Comparison of ENCODE assay signal across 8 mouse cellular contexts in genomic region chr4:83051634-83052577, GRCm38 (mm10). TPM values are rescaled to one million over a fixed set of nuclear protein-coding genes. Genes with fewer than 3 reads are reported as not detected.
DNase-seq lines count a peak whose midpoint lies in the region; ATAC-seq and TF ChIP-seq lines count a peak whose summit lies in the region.

Gene Frem1, minus strand, starts transcription at chr4:83052339.

- WGBS in hindbrain, embryonic 13.5 days = 2% methylated on average over 24 of the region's 24 CpGs
- WGBS in limb, embryonic 12.5 days = under 1% methylated on average over 23 of the region's 24 CpGs
- WGBS in midbrain, embryonic 14.5 days = 3% methylated on average over 24 of the region's 24 CpGs

- H3K4me3 ChIP-seq in left cerebral cortex, adult 2 months = peak within 1 kb of the TSS; percentile 9; the same call in 1 of the 2 replicates
- peak within 1 kb of the TSS; percentile 55 for H3K4me3 ChIP-seq in gastrocnemius, adult 2 months
- H3K4me3 ChIP-seq in hindbrain, embryonic 13.5 days = peak within 1 kb of the TSS; percentile 34
- peak within 1 kb of the TSS; percentile 43 for H3K4me3 ChIP-seq in limb, embryonic 12.5 days (replicated peaks)
- peak within 1 kb of the TSS; percentile 25 for H3K4me3 ChIP-seq in midbrain, embryonic 14.5 days (replicated peaks; ENCODE audit: low read depth, low read length)

- H3K27me3 ChIP-seq in hindbrain, embryonic 13.5 days = peaks cover 20% of the 10 kb centered on the region
- H3K27me3 ChIP-seq in limb, embryonic 12.5 days = no peaks in the 10 kb centered on the region
- no peaks in the 10 kb centered on the region for H3K27me3 ChIP-seq in midbrain, embryonic 14.5 days (ENCODE audit: control insufficient read depth, insufficient read depth, low read length)

- H3K4me2 ChIP-seq in hindbrain, embryonic 13.5 days = peak within 1 kb of the TSS; percentile 52
- peak within 1 kb of the TSS; percentile 62 for H3K4me2 ChIP-seq in limb, embryonic 12.5 days
- H3K4me2 ChIP-seq in midbrain, embryonic 14.5 days (ENCODE audit: low read length) = peak within 1 kb of the TSS; percentile 59

- H3K4me1 ChIP-seq in hindbrain, embryonic 13.5 days (replicated peaks) = peaks cover 31% of the 10 kb centered on the region
- H3K4me1 ChIP-seq in limb, embryonic 12.5 days (replicated peaks) = peaks cover 55% of the 10 kb centered on the region
- H3K4me1 ChIP-seq in midbrain, embryonic 14.5 days (ENCODE audit: control insufficient read depth, insufficient read depth, low read length) = peaks cover 18% of the 10 kb centered on the region

- ATAC-seq in hindbrain, embryonic 13.5 days (ENCODE audit: low FRiP score) = peak; percentile 69
- peak; percentile 65; the same call in 1 of the 2 replicates for ATAC-seq in limb, embryonic 12.5 days (ENCODE audit: insufficient number of reproducible peaks, insufficient read depth, low FRiP score, low TSS enrichment, low read depth)
- ATAC-seq in midbrain, embryonic 14.5 days (ENCODE audit: low FRiP score, low TSS enrichment) = peak; percentile 64; the same call in 1 of the 2 replicates

- TF ChIP-seq CTCF in left cerebral cortex, adult 2 months (IDR thresholded peaks at IDR 0.05) = no peak
- no peak for TF ChIP-seq CTCF in gastrocnemius, adult 2 months (IDR thresholded peaks at IDR 0.05)

- peak within 1 kb of the TSS; percentile 63 for H3K9ac ChIP-seq in hindbrain, embryonic 13.5 days
- H3K9ac ChIP-seq in limb, embryonic 12.5 days (replicated peaks) = peak within 1 kb of the TSS; percentile 52
- H3K9ac ChIP-seq in midbrain, embryonic 14.5 days (replicated peaks; ENCODE audit: low read length) = 0 out of 2 replicates have a peak within 1 kb of the TSS, but pooled peaks have one; percentile 34

- H3K9me3 ChIP-seq in hindbrain, embryonic 13.5 days = no peaks in the 10 kb centered on the region
- H3K9me3 ChIP-seq in limb, embryonic 12.5 days = no peaks in the 10 kb centered on the region
- no peaks in the 10 kb centered on the region for H3K9me3 ChIP-seq in midbrain, embryonic 14.5 days (ENCODE audit: control insufficient read depth, low read length)

- intact Hi-C loops in left cerebral cortex, adult 2 months (cut with DNase I) = no loop called here
- intact Hi-C loops in gastrocnemius, adult 2 months (cut with DNase I) = no loop called here

- no peaks in the 10 kb centered on the region for H3K36me3 ChIP-seq in hindbrain, embryonic 13.5 days
- no peaks in the 10 kb centered on the region for H3K36me3 ChIP-seq in limb, embryonic 12.5 days
- no peaks in the 10 kb centered on the region for H3K36me3 ChIP-seq in midbrain, embryonic 14.5 days (ENCODE audit: control insufficient read depth, insufficient read depth, low read length)

- H3K27ac ChIP-seq in left cerebral cortex, adult 2 months = no peak within 1 kb of the TSS
- 0 out of 2 replicates have a peak within 1 kb of the TSS, but pooled peaks have one; percentile 24 for H3K27ac ChIP-seq in gastrocnemius, adult 2 months
- H3K27ac ChIP-seq in hindbrain, embryonic 13.5 days = peak within 1 kb of the TSS; percentile 23; the same call in 1 of the 2 replicates
- peak within 1 kb of the TSS; percentile 88 for H3K27ac ChIP-seq in limb, embryonic 12.5 days
- H3K27ac ChIP-seq in midbrain, embryonic 14.5 days (replicated peaks; ENCODE audit: low read depth, low read length) = no peak within 1 kb of the TSS

- peak in 1 of 2 experiments; percentile 12 for DNase-seq in left cerebral cortex, adult 2 months (ENCODE audit: extremely low spot score in 1 of 2, low spot score in 2 of 2)
- no peak for DNase-seq in left cerebral cortex, adult 11 months (ENCODE audit: low spot score)
- DNase-seq in gastrocnemius, adult 2 months = peak; percentile 63
- peak; percentile 68 for DNase-seq in midbrain, embryonic 14.5 days
- peak; percentile 58 for DNase-seq in yolk sac, embryonic 10.5 days (ENCODE audit: low spot score)
- no peak for DNase-seq in c-Kit-positive CD71-positive TER-119-positive erythroid progenitor cells, embryonic 14.5 days (ENCODE audit: low spot score)

RNA-seq across cellular contexts. Expression of gene Frem1, which starts in this region (rescaled TPM):
- total RNA-seq in left cerebral cortex, adult 2 months (2021) = 1 to 10 TPM; 1.9 to 2.0 TPM
- under 1 TPM; 0.38 to 0.64 TPM for total RNA-seq in gastrocnemius, adult 2 months (2021)
- 2.6 and 3.4 TPM in 2 replicates for polyA plus RNA-seq in hindbrain, embryonic 13.5 days (2015; fragmentation: Nextera tagmentation; extraction: Ambion mirVana)
- 8.6 and 8.9 TPM in 2 replicates for polyA plus RNA-seq in limb, embryonic 12.5 days (2016; fragmentation: Nextera tagmentation; extraction: Ambion mirVana)
- polyA plus RNA-seq in midbrain, embryonic 14.5 days (2014; fragmentation: Nextera tagmentation; extraction: Ambion mirVana) = 2.1 and 2.9 TPM in 2 replicates

Comparison
In these comparisons a context has a peak if more than half of its experiments do, and no peak if none do; other contexts are left out.
1. Peak in DNase-seq, H3K4me3 ChIP-seq and H3K27ac ChIP-seq in gastrocnemius, adult 2 months; RNA of the gene not detected or under 1 TPM.
2. DNase-seq: peak in midbrain, embryonic 14.5 days (single experiment) and yolk sac, embryonic 10.5 days (single experiment); none in left cerebral cortex, adult 11 months (single experiment) and c-Kit-positive CD71-positive TER-119-positive erythroid progenitor cells, embryonic 14.5 days (single experiment).
3. H3K27ac ChIP-seq: peak in hindbrain, embryonic 13.5 days (single experiment) and limb, embryonic 12.5 days (single experiment); none in left cerebral cortex, adult 2 months (single experiment) and midbrain, embryonic 14.5 days (single experiment).
4. Peak in every context shown above with its lines, with median percentiles within 50 percentile points of each other: H3K4me3 ChIP-seq, ATAC-seq, H3K4me2 ChIP-seq and H3K9ac ChIP-seq.